Mouse (Mus musculus) cerebral cortex, adult 2 months (tissue): Measurements from ENCODE around the gene Robo1.

Experiments
- WGBS: fragments of 180-500 bp; shearing (Covaris S2); methylation state at CpG from one replicate; pipeline ENCODE4 v1.1.7; 2018; 5-methylcytosine and 5-hydroxymethylcytosine counted together

The Robo1 gene

DNA sequence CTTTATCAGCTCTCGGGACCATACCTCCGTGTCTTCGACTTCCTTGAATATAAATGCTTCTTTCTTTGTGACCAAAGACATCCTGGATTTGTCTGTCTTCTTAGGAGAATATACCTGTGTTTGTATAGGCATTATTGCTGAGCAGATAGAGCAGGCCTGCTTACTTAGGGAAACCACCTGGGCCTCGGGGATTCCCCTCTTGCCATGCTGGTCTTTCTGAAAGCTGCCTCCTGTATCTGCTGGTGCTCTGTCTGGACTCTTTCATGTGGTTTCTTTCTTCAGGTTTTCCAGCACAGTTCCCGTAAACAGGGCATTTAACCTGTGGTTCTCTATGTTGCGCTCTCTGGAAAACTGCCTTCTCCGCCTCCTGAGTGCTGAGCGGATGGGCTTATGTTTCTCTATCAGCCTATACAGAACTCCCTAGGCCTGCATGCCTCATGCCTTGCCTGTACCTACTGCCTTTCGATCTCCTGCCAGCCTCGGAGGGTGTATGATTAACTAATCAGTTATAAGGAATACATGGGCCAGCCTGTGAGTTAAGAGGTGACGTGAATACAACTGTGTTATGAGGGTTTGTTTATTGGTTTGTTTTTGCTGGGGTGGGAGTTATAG is 370.9 kb downstream of the Robo1 start:
- WGBS: 88% methylated on average over 11 of the region's 11 CpGs

DNA sequence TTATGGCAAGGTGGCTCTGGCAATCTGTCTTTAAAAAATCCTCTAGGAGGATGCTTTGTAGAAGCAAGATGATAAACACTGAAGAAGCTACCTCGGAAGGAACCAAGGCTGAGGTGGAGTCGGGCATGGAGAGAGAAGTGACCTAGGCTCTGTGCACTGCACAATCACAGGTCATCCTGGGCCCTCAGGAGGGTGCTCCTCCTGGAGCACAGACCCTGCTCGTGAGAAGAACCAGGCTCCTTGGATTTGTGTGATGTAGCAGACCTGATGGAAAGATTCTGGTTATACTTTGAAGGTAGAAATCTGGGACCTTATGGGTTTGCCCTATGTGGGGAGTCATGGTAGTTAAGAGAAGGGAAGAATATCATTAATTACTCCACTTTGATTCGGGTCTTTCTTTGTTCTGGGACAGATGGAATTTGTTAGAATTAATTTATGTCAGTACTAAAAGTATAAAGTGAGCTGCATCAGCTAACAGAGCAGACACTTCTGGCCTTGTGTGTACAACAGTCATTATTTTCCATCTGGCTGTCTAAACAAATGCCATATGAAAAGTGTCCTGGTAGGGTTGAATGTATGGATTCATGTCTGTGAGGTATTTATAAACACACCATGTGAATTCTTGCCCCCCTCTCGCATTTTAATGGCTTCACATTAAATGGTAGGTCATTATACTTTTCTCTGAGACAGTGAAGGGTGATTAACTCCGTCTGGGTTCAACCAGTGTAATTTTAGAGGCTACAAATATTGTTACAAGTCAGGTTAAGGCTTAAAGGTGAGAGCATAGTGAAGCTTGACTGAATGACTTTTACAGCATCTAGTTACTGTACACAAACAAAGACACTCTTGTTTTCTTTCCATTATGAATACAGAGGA is 377.7 kb downstream of the Robo1 start:
- WGBS: 82% methylated on average over 6 of the region's 6 CpGs

DNA sequence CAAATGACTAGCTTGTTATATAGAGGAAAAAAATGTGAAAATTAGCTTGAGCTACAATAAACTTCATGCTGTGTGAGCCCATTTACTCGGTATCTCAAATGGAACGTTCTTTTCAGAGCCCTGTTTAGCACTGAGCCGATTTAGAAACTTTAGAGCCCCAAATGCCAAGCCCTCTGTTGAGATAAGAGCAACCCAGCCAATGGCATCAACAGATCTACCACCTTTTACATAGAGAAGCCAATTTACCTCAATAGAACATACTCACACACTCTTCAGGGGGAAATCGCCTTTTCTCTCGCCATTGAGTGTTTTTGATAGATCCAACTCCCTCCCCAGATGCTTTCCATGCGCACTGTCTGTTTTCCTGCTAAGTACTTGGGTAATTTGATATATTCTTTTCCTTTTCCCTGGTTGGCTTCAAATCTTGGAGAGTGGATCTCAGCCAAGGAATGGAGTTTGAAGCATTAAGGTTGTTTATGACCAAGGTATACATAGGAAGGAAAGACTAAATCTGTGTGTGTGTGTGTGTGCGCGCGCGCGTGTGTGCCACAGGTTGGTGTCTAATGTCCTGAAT is 378.5 kb downstream of the Robo1 start:
- WGBS: 77% methylated on average over 11 of the region's 11 CpGs

DNA sequence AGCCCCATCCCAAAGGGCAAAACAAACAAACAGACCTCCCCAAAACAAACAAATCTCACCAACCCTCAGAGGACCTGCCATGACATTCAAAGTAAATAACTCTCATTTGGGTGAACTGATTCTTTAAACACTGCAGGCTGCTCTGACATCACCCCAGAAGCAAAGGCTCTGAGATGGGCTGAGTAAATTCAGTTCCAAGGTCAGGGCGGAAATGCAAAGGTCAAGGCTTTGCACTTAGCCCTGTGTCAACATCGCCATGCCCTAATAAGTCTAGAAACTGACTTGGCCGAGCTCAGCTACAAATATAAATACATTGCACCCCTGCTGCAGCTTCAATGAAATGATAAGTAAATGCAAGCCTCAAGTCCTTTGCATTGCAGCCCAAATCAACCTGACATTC is 379.5 kb downstream of the Robo1 start:
- WGBS: 76% methylated on average over 3 of the region's 3 CpGs

DNA sequence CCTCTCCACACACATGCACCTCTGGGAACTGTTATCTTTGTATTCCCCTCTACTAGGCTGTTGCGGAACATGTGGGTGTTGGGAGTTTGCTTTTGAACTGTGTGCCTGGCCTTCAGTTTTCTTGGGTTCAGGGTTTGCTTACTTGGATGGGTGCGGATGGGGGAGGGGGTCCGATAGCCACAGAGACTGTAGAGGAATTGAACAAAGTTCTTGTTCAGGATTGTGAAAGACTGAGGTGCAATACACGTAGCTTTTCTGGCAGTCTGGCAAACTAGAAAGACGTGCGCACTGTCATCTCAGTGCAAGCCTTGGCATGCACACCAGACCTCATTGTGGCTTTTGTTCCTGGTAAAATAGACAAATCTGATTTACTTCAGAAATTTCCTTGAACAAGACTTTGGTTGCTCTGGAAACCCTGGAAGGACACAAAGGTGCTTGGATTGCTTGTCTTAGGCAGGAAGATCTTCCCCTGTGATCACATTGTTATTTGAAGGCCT is 380.1 kb downstream of the Robo1 start:
- WGBS: 83% methylated on average over 6 of the region's 6 CpGs

DNA sequence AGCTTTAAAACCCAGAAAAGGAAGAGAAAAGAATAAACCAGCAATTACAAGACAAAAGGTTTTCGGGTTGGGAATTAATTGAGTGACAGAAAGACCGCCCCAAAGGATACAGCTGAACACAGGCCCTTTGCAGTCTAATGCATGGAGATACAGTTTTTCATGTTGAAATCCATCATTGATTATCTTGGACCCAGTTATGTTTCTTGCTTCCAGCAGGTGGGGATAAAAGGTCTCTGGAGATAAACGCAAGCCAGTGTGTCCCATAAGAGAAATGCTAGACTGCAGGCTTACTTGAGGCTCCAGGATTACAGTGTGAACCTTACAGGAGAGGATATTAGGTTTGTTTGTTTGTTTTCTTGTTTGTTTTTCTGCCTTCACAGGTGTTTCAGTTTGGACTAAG is 383.8 kb downstream of the Robo1 start:
- WGBS: 60% methylated on average over 3 of the region's 3 CpGs

DNA sequence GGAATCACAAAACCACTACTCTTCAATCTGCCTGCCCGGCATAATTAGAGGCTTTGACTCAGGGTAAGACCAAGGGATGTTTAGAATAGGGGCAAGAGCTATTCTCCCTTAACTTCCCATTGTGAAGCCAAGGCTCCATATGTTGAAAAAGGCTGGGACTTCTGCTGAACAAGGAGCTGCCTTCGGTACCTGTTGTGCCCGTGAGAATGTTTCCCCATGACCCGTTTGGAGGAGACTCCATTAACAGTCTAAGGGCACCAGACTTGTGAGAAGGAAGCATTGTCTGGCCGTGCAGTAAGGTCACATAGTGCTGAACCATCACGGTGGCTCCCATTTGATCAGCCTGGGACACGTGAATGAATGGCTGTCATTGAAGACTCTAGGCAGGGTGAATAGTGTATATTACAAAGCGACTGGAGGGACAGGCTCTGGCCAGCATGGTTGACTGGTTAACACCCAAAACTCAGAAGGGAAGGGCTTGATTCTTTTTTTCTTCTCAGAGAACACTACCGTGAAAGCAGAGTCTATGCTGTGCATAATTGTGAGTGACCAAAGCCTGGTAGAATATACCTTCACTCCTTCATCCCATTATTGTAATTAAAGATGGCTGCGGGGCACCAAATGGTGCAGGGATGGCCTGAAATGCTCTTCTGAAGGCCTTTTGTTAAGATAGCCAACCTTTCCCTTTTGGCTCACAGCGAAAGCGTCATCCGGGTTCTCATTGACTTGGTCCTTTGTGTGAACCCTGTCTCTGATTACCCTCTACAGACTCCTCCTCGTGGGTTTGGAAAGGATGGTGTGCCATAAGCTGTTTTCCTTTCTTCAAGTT is 385.6 kb downstream of the Robo1 start:
- WGBS: 67% methylated on average over 14 of the region's 14 CpGs

DNA sequence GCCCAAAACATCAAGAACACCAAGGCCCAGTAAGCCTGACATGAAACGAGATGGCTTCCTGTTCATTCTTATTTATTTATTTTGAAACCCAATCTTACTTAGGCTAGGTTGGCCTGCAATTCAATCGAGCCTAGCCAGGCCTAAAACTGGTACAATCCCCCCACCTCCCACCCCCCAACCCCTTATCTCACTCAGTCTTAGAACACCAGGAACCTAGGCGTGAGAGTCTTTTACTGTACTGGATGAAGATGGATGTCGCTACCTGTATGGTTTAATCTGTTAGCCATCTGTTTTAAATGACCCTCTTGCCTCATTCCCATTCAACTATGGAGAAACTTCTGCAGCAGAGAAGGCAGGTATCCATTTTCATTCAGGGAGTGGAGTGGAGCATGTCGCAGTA is 386.7 kb downstream of the Robo1 start:
- WGBS: 90% methylated on average over 5 of the region's 5 CpGs

DNA sequence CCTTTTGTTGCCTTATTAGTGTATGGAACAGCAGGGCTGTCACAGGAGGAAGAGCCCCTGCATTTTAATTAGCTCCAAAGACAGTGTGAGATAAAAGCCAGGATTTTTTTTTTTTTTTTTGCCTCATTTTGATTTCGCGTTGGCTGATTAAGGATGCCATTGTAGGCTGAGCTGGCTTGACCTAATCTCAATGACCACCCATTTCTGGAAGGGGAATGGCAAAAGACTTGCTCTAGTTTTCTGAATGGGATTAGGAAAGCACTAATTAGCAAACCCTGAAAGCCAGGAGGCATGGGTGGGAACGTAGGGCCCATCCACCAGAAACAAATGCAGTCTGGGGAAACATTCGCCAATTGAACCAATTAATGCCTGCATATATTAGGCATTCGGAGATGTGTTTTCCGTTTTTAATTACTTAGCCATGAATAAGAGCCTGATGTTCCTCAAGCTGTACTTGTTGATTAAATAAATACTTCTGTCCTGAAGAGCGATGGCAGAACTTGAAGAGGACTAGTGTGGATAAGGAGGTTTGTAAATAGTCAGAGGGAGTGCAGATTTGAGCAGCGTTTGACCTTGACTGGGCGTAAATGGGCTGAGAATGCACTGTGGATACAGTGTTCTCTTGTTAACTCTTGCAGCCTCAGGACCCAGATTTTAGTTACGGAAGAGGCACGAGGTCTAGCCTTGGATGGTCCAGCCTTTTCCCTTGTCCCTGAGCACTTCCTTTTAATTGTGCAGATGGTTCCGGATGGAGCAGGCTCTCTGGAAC is 391.3 kb downstream of the Robo1 start:
- WGBS: 51% methylated on average over 12 of the region's 12 CpGs

DNA sequence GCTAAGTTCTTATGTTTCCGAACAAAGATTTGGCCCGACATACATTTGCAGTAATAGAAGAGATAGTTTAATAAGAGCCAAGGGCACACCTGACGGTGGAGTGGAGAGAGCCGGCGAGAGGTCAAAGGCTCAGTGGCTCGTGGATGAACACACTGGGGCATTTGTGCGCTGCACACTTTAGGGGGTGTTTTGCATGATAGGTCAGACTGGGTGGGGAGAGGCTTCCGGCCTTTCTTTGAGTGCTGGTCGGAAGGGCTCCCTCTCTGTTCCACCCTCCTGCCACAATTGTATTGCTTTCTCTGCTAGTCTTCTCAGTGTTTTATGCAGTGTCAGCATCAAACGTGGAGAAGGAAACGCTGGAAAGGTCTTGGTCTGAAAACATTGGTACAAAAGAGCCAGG is 392.2 kb downstream of the Robo1 start:
- WGBS: 83% methylated on average over 11 of the region's 11 CpGs

DNA sequence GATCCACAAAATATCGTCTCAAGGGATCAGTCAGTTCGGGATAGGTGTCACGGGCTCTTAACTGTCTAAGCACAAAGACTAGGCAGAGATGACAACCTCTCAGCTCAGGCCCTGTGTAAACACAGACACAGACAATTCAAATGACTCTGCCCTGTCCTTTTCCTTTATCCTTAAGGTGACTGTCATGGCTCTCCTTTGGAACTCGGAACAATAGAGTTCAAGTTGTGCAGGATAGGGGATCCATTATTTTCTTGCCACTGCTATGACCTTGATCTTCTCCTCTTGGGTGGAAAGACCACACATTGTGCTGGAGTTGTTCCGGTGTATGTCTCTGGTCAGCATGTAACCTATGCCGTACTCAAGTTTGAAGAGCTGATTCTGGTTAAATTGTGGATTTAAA is 395.4 kb downstream of the Robo1 start:
- WGBS: 93% methylated on average over 6 of the region's 6 CpGs

DNA sequence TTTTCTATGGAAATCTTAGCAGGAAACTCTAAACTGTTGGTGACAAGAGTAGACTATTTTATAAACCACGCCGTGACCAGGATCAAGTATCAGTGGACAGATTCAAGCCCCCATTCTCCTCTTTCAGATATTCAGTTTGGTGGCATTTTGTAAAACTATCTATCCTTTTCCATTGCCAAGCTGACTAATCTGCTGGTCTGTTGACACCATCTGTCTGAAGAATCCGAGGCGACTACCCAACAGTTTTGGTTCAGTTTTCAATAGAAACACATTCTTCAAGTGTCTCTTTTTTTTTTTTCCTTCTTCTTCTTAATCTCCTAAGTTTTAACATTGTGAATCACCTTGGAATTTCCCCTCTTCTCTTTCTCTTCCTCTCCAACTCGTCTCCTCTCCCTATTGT is 397.7 kb downstream of the Robo1 start:
- 70% methylated on average over 5 of the region's 5 CpGs for WGBS

DNA sequence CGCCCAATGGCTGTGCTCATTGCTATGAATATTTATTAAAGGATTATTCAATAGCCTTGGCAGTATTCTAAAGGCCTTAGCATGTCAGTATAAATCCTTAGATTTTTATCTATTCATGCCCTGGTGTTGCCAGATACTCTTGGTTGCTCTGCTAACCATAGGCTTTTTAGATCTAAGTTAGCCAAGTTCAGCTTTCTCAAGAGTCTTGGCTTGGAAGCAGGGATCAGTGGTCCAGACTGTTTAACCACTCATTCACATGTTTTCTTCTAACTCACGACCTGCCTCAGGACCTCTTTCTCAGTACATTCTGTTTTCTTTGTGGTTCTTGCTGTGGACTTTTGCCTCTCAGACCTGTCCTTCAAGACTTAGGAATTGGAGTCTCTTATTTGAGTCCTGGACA is 400.4 kb downstream of the Robo1 start:
- 92% methylated on average over 2 of the region's 2 CpGs for WGBS

DNA sequence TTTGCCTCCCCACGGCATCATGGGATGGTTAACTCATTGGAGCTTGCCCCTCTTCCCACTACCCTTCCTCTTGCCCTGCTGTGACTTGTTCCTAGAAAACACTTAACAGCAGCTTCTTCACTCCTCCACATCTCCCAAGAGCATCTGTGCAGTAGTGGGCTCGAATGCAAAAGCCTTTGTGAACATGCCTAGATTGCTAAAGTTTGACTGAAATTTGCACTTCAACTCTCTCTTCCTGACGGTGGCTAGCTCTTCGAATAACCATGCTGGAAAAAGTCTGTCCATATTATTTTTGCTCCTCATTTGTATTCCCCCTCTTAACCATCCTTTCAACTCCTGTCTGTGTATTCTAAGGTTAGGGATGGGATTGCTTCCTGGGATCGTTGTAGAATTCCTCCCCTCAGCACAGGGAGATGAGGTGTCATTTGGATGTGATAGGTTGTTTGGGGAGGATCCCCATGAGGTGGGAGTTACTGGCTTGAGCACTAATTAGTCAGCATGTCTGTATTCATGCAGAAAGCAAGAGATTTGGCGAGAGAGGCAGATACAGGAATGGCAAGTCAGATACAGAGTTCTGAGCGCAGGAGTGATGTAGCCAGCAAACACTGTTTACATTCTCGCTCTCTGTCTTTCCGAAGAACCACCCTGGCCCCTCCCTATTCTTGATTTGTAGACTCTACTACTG is 409.2 kb downstream of the Robo1 start:
- 41% methylated on average over 9 of the region's 9 CpGs for WGBS

DNA sequence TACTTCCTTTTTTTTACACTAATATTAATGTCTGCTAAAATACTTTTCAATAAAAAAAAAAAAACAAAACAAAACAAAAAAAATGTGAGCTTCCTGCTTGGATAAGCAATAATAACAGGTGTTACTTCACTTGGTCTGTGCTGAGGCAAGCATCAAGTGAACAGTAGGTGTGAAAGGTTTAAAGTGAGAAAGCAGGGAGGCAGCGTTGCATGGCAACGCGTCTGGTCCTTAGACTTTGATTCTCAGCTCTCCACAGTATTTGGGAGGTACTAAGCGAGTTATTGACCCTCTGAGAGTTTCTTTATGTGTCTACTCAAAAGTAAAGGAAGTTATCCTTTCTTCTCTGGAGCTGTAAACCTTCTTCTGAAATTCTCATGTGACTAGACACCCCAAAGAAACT is 411.0 kb downstream of the Robo1 start:
- 76% methylated on average over 4 of the region's 4 CpGs for WGBS

DNA sequence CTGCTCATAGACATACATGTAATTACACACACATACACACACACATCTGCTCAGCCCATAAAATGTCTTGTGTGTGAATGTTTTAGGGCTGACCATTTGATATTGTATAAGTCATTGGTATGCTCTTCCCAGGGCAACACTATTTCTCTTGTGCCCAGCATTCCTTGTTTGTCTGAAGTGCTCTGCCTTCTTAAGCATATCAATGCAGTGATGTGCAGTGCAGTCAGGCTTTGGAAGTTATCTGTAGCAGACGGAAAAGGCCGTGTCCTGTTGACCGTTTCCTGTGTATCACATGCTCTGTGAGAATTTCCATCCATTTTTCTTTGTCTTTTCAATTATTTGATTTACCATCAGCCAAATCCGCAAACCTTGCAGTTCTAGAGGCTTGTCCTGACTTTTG is 412.9 kb downstream of the Robo1 start:
- WGBS: 94% methylated on average over 4 of the region's 4 CpGs

DNA sequence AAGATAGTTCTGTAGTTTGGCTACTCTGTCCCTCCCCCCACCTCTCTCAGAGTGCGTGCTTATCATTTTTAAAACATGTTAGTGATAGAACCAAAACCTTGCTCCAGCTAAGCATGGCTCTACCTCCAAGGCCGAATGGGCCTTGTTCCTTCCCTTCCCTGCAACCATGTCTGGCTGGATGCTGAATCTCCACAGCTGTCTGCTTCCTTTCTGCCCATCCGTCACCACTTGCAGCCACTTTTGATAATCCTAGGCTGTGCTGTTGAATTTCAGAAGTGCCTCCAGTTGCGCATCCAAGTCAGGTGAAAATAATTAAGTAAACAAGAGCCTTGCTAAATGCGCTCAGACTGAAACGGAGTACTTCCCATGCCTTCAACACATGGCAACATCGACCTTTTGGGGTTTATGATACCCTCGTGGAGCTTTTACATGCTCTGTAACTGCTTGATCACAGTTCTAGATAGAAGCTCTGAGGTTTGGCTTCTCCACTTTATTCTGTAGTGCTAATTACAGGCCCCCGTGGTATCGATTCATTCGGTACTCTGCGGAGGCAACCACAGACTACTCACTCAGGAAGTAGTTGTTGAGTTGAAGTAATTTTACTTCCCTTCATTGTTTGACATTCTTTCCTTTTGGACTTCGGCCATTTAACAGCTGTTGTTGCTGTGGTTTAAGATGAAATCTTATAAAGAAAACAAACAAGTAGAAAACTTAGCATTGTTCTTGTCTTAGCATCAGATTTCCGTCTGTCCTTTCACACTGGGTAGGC is 413.8 kb downstream of the Robo1 start:
- WGBS: 75% methylated on average over 14 of the region's 14 CpGs

DNA sequence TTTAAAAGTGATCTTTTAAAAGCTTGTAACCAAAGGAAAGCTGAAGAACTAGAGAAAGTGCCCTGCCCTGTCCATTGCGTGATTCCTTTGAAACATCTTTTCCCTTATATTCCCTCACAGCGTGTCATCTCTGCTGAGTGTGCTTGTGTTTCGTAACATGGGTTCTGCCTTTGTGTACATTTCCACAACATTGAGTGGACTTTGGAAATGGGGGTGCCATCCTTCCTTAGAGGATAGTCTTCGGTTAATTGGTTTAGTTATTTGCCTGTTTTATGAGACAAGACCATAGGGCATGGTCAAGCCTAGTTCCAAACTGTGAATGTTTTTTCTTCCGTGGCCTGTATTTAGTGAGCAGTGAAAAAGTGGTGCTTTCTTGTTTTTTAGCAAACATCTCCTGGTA is 426.1 kb downstream of the Robo1 start:
- WGBS: 92% methylated on average over 5 of the region's 5 CpGs

DNA sequence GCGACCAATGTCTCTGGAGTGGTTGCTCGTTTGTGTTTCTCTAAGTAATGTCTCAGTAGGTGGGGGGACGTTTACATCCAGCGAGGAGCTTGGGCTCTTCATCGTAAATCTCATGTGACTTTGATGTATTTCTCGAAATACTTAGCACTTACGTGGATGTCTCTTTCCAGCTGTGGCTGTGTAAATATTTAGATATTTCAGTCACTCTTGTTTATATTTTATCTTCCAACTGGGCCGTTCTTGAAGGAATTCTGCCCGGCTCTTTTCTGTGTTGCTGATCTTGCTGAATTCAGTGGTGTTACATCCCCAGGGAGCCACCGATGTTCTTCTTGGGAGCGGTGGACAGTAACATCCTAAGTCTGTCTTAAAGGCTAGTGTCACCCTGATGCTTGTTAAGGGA is 427.1 kb downstream of the Robo1 start:
- 76% methylated on average over 11 of the region's 11 CpGs for WGBS

DNA sequence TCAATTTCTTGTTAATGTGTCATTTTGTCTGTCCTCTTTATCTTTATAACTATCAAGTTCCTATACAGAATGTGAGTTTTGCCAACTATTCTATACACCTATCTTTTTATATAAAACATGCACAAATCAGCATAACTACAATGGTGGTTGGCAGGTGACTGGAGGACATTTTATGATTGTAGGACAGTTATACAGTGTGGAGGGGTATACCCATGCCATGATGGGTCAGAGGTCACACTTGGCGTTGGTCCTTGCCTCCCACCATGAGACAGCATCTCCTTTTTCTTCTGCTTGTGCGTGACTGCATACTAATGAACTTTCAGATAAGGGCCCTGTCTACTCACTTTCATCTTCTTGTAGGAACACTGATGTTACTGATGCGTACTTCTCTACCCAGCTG is 427.5 kb downstream of the Robo1 start:
- 92% methylated on average over 3 of the region's 3 CpGs for WGBS
